Mouse (Mus musculus): ENCODE measurements around the gene Lonrf2. TPM values are rescaled to one million over a fixed set of nuclear protein-coding genes. Genes with fewer than 3 reads are reported as not detected.

Gene Lonrf2
- polyA plus RNA-seq, 1 experiment from 2014 or later = 5.4 TPM

- Histone ChIP-seq H3K9ac (ENCODE audit: low read length) (no peak overlapping the region), H3K27me3 (ENCODE audit: control insufficient read depth, insufficient read depth, low read length) (no peaks in the 10 kb centered on the region), H3K4me1 (ENCODE audit: control insufficient read depth, insufficient read depth, low read length) (no peaks in the 10 kb centered on the region), H3K4me3 (ENCODE audit: low read depth, low read length) (no peak overlapping the region), H3K9me3 (ENCODE audit: control insufficient read depth, low read length) (no peaks in the 10 kb centered on the region), H3K27ac (ENCODE audit: low read depth, low read length) (0 out of 2 replicates have a peak overlapping the region, but pooled peaks have one; percentile 20), H3K4me2 (ENCODE audit: low read depth) (no peak overlapping the region), H3K36me3 (ENCODE audit: control insufficient read depth, insufficient read depth, low read length) (no peaks in the 10 kb centered on the region)
- DNase-seq (ENCODE audit: low spot score) = no peak
- no peak for ATAC-seq (ENCODE audit: insufficient read depth, low FRiP score, low TSS enrichment)
- WGBS = 69% methylated on average over 5 of the region's 5 CpGs
These were observed 78.6 kb downstream of the Lonrf2 start for GRCm38 (mm10) chr1:38757791-38758403.

GRCm38 (mm10) chr1:38743863-38744262 is 92.6 kb downstream of the Lonrf2 start:
- H3K36me3 ChIP-seq (ENCODE audit: control insufficient read depth, insufficient read depth, low read length) = no peaks in the 10 kb centered on the region
- no peaks in the 10 kb centered on the region for H3K9me3 ChIP-seq (ENCODE audit: control insufficient read depth, low read length)
- no peaks in the 10 kb centered on the region for H3K27me3 ChIP-seq (ENCODE audit: control insufficient read depth, insufficient read depth, low read length)
- no peaks in the 10 kb centered on the region for H3K4me1 ChIP-seq (ENCODE audit: control insufficient read depth, insufficient read depth, low read length)
- 60% methylated on average over 1 of the region's 1 CpGs for WGBS
- H3K27ac ChIP-seq (ENCODE audit: low read depth, low read length) = no peak overlapping the region
- no peak overlapping the region for H3K4me3 ChIP-seq (ENCODE audit: low read depth, low read length)
- ATAC-seq (ENCODE audit: insufficient read depth, low FRiP score, low TSS enrichment) (no peak), DNase-seq (ENCODE audit: low spot score) (no peak)
- H3K4me2 ChIP-seq (ENCODE audit: low read depth) = no peak overlapping the region
- no peak overlapping the region for H3K9ac ChIP-seq (ENCODE audit: low read length)

Other genes with a start within 250 kb of the Lonrf2 start
- 33.3 and 34.6 TPM in 2 replicates for gene Aff3, start 171.8 kb downstream of the Lonrf2 start, polyA plus RNA-seq (2014; fragmentation: Nextera tagmentation; extraction: Ambion mirVana)
- gene Chst10, start 61.5 kb upstream of the Lonrf2 start, polyA plus RNA-seq (2014; fragmentation: Nextera tagmentation; extraction: Ambion mirVana) = 23.7 and 25.3 TPM in 2 replicates
- gene Nms, start 102.4 kb upstream of the Lonrf2 start, polyA plus RNA-seq (2014; fragmentation: Nextera tagmentation; extraction: Ambion mirVana) = 2.7 and 3.4 TPM in 2 replicates
- 147 and 159 TPM in 2 replicates for gene Pdcl3, start 148.9 kb upstream of the Lonrf2 start, polyA plus RNA-seq (2014; fragmentation: Nextera tagmentation; extraction: Ambion mirVana)